10 mouse cellular contexts compared by ENCODE assay signal in the genomic region with DNA sequence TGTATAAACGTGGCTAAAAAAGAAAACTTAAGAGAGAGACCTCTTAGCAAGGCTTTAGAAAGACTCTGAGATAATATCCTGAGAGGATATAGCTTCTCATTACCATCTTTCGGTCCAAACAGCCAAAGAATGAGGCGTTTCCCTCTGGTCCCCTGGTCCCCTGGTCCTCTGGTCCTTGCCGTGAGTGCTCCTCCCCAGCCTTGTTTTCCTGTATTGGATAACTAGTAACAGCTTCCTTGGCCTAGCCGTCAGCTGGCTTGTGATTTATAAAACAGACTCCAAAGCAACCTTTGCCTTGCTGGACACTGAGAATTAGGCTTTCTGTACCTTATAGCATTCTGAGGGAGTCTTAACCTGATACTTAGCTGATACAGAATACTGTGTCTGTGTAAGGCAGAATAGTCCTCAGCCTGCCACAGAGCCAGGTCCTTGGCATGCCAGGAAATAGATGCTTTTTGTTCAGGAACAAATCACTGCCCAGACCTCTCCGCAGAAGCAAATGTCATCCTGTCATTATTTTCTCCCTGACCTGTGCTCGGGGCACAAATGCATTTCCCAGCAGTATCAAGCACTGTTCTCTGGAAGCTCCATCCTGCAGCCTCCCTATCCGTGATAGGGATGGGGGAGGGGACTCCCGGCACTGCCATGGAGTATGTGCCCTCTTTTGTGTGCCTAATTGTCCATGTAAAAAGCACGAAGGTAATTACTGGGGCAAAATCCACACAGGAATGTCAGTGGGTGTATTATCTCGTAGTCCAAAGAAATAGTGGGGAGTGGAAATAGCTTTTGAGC.
DNase-seq lines count a peak whose midpoint lies in the region; ATAC-seq and TF ChIP-seq lines count a peak whose summit lies in the region.
"Had no signal": no experiment of that assay in that cellular context is flagged by ENCODE, and none has a peak within 500 bp of the region (broad histone marks: within the 10 kb centered on the region; RNA-seq: fewer than 3 reads in every experiment).

No protein-coding gene starts in this region.

- H3K36me3 ChIP-seq in lung, embryonic 14.5 days (ENCODE audit: insufficient read depth) = no peaks in the 10 kb centered on the region
- H3K36me3 ChIP-seq: G1E had no signal

- peak; percentile 7 for DNase-seq in lung, embryonic 14.5 days
- DNase-seq in lung, postnatal 25 days (ENCODE audit: low spot score) = no peak
- peak; percentile 16 to 17 for DNase-seq in heart, postnatal 10 days
- peak; percentile 9 to 32 for DNase-seq in kidney, postnatal 4 days
- no peak for DNase-seq in thymus, postnatal 25 days
- no peak for DNase-seq in right cerebral cortex, postnatal 14 days
- DNase-seq in ovary, postnatal 10 days (ENCODE audit: low spot score) = no peak
- no peak for DNase-seq in left cerebral cortex, postnatal 25 days (ENCODE audit: low spot score in 2 of 2)

- no peak for TF ChIP-seq CTCF in lung, embryonic 14.5 days (IDR thresholded peaks at IDR 0.05; ENCODE audit: low read depth)

- H3K27me3 ChIP-seq in lung, embryonic 14.5 days (ENCODE audit: insufficient read depth, low read length) = no peaks in the 10 kb centered on the region

- WGBS in lung, embryonic 14.5 days = 42% methylated on average over 11 of the region's 11 CpGs

- H3K9me3 ChIP-seq in lung, embryonic 14.5 days (ENCODE audit: low read depth, low read length) = no peaks in the 10 kb centered on the region

- H3K4me2 ChIP-seq in lung, embryonic 14.5 days = no peak overlapping the region

- ATAC-seq in lung, embryonic 14.5 days (ENCODE audit: insufficient read depth) = no peak

- H3K9ac ChIP-seq in lung, embryonic 14.5 days = no peak overlapping the region

- no peaks in the 10 kb centered on the region for H3K4me1 ChIP-seq in lung, embryonic 14.5 days (ENCODE audit: insufficient read depth)

- intact Hi-C loops in heart, postnatal 10 days (cut with DNase I) = loop anchor here (2.0 to 10.0 kb wide), 5 partner anchors 99 to 659 kb away; no protein-coding TSS in a partner anchor
- intact Hi-C loops in left cerebral cortex, postnatal 25 days (cut with DNase I) = loop anchor here (2.0 kb wide), 1 partner anchor 657 kb away; no protein-coding TSS in a partner anchor

- no peak overlapping the region for H3K4me3 ChIP-seq in lung, embryonic 14.5 days (ENCODE audit: low read depth, low read length)
- H3K4me3 ChIP-seq: left cerebral cortex, adult 2 months had no signal

- no peak overlapping the region for H3K27ac ChIP-seq in lung, embryonic 14.5 days (ENCODE audit: low read depth)
- H3K27ac ChIP-seq: left cerebral cortex, adult 2 months had no signal

Comparison
In these comparisons a context has a peak if more than half of its experiments do, and no peak if none do; other contexts are left out.
1. DNase-seq: peak in lung, embryonic 14.5 days (single experiment), heart, postnatal 10 days (2 of 2) and kidney, postnatal 4 days (2 of 2); none in lung, postnatal 25 days (single experiment), thymus, postnatal 25 days (single experiment), right cerebral cortex, postnatal 14 days (single experiment), ovary, postnatal 10 days (single experiment) and left cerebral cortex, postnatal 25 days (0 of 2).